In the genomic region with DNA sequence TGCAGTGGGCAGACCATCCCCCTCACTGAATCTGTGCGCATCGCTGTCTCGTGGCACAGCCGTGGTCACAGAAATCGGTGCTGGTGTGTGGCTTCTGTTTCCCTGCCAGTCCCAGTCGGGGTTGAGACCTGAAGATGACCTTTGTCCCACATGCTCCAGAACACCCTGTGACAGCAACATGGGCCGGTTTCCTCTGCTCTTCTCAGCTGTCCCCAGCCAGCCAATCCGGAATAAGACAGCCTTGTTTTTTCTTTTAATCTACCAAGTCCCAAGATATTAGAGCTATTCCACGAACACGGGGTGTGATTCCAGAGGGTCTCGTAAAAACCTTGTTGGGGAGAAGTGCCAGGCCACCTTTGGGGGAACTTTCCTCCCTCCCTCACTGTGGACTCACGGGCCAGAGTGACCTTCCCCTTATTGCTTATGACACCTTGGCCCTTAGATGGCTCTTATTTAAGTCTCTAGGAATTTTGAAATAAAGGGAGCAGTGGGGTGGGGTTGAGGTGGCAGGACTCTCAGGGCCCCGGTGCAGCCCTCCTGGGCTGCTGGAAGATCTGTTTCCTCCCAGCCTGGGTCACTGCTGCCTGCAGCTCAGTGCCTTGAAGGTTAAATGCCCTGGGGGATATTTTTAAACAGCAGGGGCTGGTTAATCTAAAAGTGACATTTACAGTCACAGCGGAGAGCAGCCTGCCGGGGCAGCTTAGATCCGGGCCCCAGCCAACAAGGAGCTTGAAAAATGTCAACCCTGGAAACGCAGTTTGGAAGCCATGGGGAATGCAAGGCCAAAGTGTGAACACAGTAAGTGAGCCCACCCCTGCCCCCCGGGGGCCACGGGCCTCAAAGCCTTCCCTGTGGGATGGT, we compare ENCODE assay signal across 8 mouse cellular contexts. TPM values are rescaled to one million over a fixed set of nuclear protein-coding genes. Genes with fewer than 3 reads are reported as not detected.
DNase-seq lines count a peak whose midpoint lies in the region; ATAC-seq lines count a peak whose summit lies in the region.

A gene (plus strand): TSS at position 508 of the 861 bp plus-strand sequence.

- H3K9me3 ChIP-seq in heart, embryonic 15.5 days (replicated peaks) = no peaks in the 10 kb centered on the region
- no peaks in the 10 kb centered on the region for H3K9me3 ChIP-seq in limb, embryonic 11.5 days (ENCODE audit: control insufficient read depth, low read length)
- H3K9me3 ChIP-seq in neural tube, embryonic 15.5 days (replicated peaks) = no peaks in the 10 kb centered on the region

- ATAC-seq in heart, embryonic 15.5 days (replicated peaks; ENCODE audit: insufficient number of reproducible peaks, insufficient read depth, low FRiP score, low read depth) = peak; percentile 73
- ATAC-seq in limb, embryonic 11.5 days (ENCODE audit: insufficient number of reproducible peaks, low FRiP score, low TSS enrichment, low read depth) = no peak
- no peak for ATAC-seq in neural tube, embryonic 15.5 days (ENCODE audit: low FRiP score)
- no peak for ATAC-seq in cerebellum, adult (ENCODE audit: insufficient number of reproducible peaks, low FRiP score, low TSS enrichment)

- 17% methylated on average over 19 of the region's 19 CpGs for WGBS in heart, embryonic 15.5 days
- 24% methylated on average over 19 of the region's 19 CpGs for WGBS in limb, embryonic 11.5 days
- WGBS in neural tube, embryonic 15.5 days = 49% methylated on average over 19 of the region's 19 CpGs

- peaks cover 18% of the 10 kb centered on the region for H3K4me1 ChIP-seq in brown adipose tissue, adult 24 weeks (ENCODE audit: control insufficient read depth, insufficient read depth, insufficient read length, low read length)
- peaks cover 33% of the 10 kb centered on the region for H3K4me1 ChIP-seq in heart, embryonic 15.5 days (replicated peaks)
- peaks cover 9% of the 10 kb centered on the region for H3K4me1 ChIP-seq in limb, embryonic 11.5 days (ENCODE audit: control insufficient read depth, insufficient read depth, low read length)
- peaks cover 14% of the 10 kb centered on the region; the same call in 1 of the 2 replicates for H3K4me1 ChIP-seq in neural tube, embryonic 15.5 days

- no peaks in the 10 kb centered on the region for H3K27me3 ChIP-seq in heart, embryonic 15.5 days
- no peaks in the 10 kb centered on the region for H3K27me3 ChIP-seq in limb, embryonic 11.5 days (ENCODE audit: control insufficient read depth, insufficient read depth, low read length)
- no peaks in the 10 kb centered on the region for H3K27me3 ChIP-seq in neural tube, embryonic 15.5 days (replicated peaks)

- H3K36me3 ChIP-seq in heart, embryonic 15.5 days = no peaks in the 10 kb centered on the region
- no peaks in the 10 kb centered on the region for H3K36me3 ChIP-seq in limb, embryonic 11.5 days (ENCODE audit: control insufficient read depth, insufficient read depth, low read length)
- no peaks in the 10 kb centered on the region for H3K36me3 ChIP-seq in neural tube, embryonic 15.5 days

- H3K4me2 ChIP-seq in heart, embryonic 15.5 days = peak within 1 kb of the TSS; percentile 57
- H3K4me2 ChIP-seq in limb, embryonic 11.5 days (ENCODE audit: low read depth, severe bottlenecking) = no peak within 1 kb of the TSS
- no peak within 1 kb of the TSS for H3K4me2 ChIP-seq in neural tube, embryonic 15.5 days

- H3K4me3 ChIP-seq in brown adipose tissue, adult 24 weeks (ENCODE audit: insufficient read depth, low read depth, low read length) = peak within 1 kb of the TSS; percentile 81
- H3K4me3 ChIP-seq in heart, embryonic 15.5 days = peak within 1 kb of the TSS; percentile 56
- H3K4me3 ChIP-seq in limb, embryonic 11.5 days (ENCODE audit: low read depth, low read length) = no peak within 1 kb of the TSS
- no peak within 1 kb of the TSS for H3K4me3 ChIP-seq in neural tube, embryonic 15.5 days (replicated peaks)

- H3K9ac ChIP-seq in heart, embryonic 15.5 days = peak within 1 kb of the TSS; percentile 62
- H3K9ac ChIP-seq in limb, embryonic 11.5 days (ENCODE audit: low read length) = no peak within 1 kb of the TSS
- H3K9ac ChIP-seq in neural tube, embryonic 15.5 days (replicated peaks) = no peak within 1 kb of the TSS

- H3K27ac ChIP-seq in brown adipose tissue, adult 24 weeks (replicated peaks; ENCODE audit: low read depth, low read length) = peak within 1 kb of the TSS; percentile 96
- peak within 1 kb of the TSS; percentile 98 for H3K27ac ChIP-seq in heart, embryonic 15.5 days
- H3K27ac ChIP-seq in limb, embryonic 11.5 days (replicated peaks; ENCODE audit: low read depth, low read length) = no peak within 1 kb of the TSS
- H3K27ac ChIP-seq in neural tube, embryonic 15.5 days (replicated peaks) = no peak within 1 kb of the TSS

- peak; percentile 56 for DNase-seq in kidney, adult 11 months
- DNase-seq in kidney, postnatal 10 days = no peak
- DNase-seq in limb, embryonic 11.5 days (ENCODE audit: low spot score) = peak; percentile 33
- no peak for DNase-seq in frontal cortex, postnatal 25 days (ENCODE audit: low spot score in 2 of 2)

RNA-seq across cellular contexts. Expression of the gene that starts here (rescaled TPM):
- 235 and 250 TPM in 2 replicates for polyA plus RNA-seq in brown adipose tissue, adult 24 weeks (2012; ENCODE audit: insufficient read depth, insufficient read length, missing spikeins)
- 11.3 and 12.2 TPM in 2 replicates for polyA plus RNA-seq in heart, embryonic 15.5 days (2015; fragmentation: Nextera tagmentation; extraction: Ambion mirVana)
- 2.1 and 4.5 TPM in 2 replicates for polyA plus RNA-seq in limb, embryonic 11.5 days (2014; fragmentation: Nextera tagmentation; extraction: Ambion mirVana)
- polyA plus RNA-seq in neural tube, embryonic 15.5 days (2015; fragmentation: Nextera tagmentation; extraction: Ambion mirVana) = 4.7 and 5.0 TPM in 2 replicates

Comparison
In these comparisons a context has a peak if more than half of its experiments do, and no peak if none do; other contexts are left out.
1. RNA of the gene that starts here (polyA plus RNA-seq): 235 to 250 TPM in brown adipose tissue, adult 24 weeks; 11.3 to 12.2 TPM in heart, embryonic 15.5 days, 4.7 to 5.0 TPM in neural tube, embryonic 15.5 days and 2.1 to 4.5 TPM in limb, embryonic 11.5 days; every median in the first group is over 10 times any median in the second.
2. DNase-seq: peak in kidney, adult 11 months (single experiment) and limb, embryonic 11.5 days (single experiment); none in kidney, postnatal 10 days (single experiment) and frontal cortex, postnatal 25 days (0 of 2).
3. H3K27ac ChIP-seq: peak in brown adipose tissue, adult 24 weeks (single experiment) and heart, embryonic 15.5 days (single experiment); none in limb, embryonic 11.5 days (single experiment) and neural tube, embryonic 15.5 days (single experiment).
4. H3K4me3 ChIP-seq: peak in brown adipose tissue, adult 24 weeks (single experiment) and heart, embryonic 15.5 days (single experiment); none in limb, embryonic 11.5 days (single experiment) and neural tube, embryonic 15.5 days (single experiment).